Mouse (Mus musculus) gastrocnemius, postnatal 36 days (tissue): ENCODE results near the gene Hmgb1. TPM values are rescaled to one million over a fixed set of nuclear protein-coding genes. Genes with fewer than 3 reads are reported as not detected.

ENCODE experiments used
- DNase-seq, 2 experiments: peaks; one replicate each; pipeline ENCODE4 v3.0.0; 2022
- intact Hi-C: fragments of 180-260 bp; cut with DNase I; formaldehyde crosslinking; loops from one replicate; pipeline ENCODE4 v1.15.1; 2025
- total RNA-seq, 2 experiments: library from RNA; stranded (reverse); gene quantifications; 2 replicates each; pipeline ENCODE4 v1.2.3; 2021

Hmgb1 gene
- total RNA-seq, 2 experiments from 2014 or later: 86.3 to 104 TPM

GRCm38 (mm10) chr5:149071546-149071945, 112.7 kb downstream of the Hmgb1 start:
- DNase-seq: no peak
- intact Hi-C loops: no loop called here

- no peak for DNase-seq
- intact Hi-C loops: loop anchor here (5.0 kb wide), 1 partner anchor 204 kb away; no protein-coding TSS in a partner anchor
Measured at GRCm38 (mm10) chr5:149068745-149069144, 115.5 kb downstream of the Hmgb1 start.

- intact Hi-C loops: loop anchor here (5.0 kb wide), 1 partner anchor 204 kb away; no protein-coding TSS in a partner anchor
- no peak for DNase-seq
Measured at GRCm38 (mm10) chr5:149068247-149068740, 116.0 kb downstream of the Hmgb1 start.

- intact Hi-C loops: loop anchor here (5.0 kb wide), 1 partner anchor 205 kb away; no protein-coding TSS in a partner anchor
Measured at GRCm38 (mm10) chr5:149067501-149067961, 116.8 kb downstream of the Hmgb1 start.

GRCm38 (mm10) chr5:149062833-149063232, 121.5 kb downstream of the Hmgb1 start:
- DNase-seq: no peak
- intact Hi-C loops: loop anchor here (5.0 kb wide), 1 partner anchor 274 kb away; no protein-coding TSS in a partner anchor

More at GRCm38 (mm10) chr5:149067501-149067961, 116.8 kb downstream of the Hmgb1 start:
- DNase-seq: no peak

GRCm38 (mm10) chr5:149053352-149054168, 130.7 kb downstream of the Hmgb1 start:
- intact Hi-C loops: loop anchor here (2.0 to 5.0 kb wide), 2 partner anchors 47 to 184 kb away; no protein-coding TSS in a partner anchor
- DNase-seq: no peak

GRCm38 (mm10) chr5:149052421-149053338, 131.6 kb downstream of the Hmgb1 start:
- DNase-seq: peak; percentile 96 to 99

GRCm38 (mm10) chr5:149051571-149052420, 132.5 kb downstream of the Hmgb1 start:
- peak; percentile 79 to 88 for DNase-seq
- intact Hi-C loops: loop anchor here (1.0 to 5.0 kb wide), 3 partner anchors 45 to 186 kb away; partner anchors contain the start of genes Hmgb1 and Uspl1

More at GRCm38 (mm10) chr5:149052421-149053338, 131.6 kb downstream of the Hmgb1 start:
- intact Hi-C loops: loop anchor here (1.0 to 5.0 kb wide), 3 partner anchors 46 to 185 kb away; partner anchors contain the start of genes Hmgb1 and Uspl1

- no peak for DNase-seq
- intact Hi-C loops: loop anchor here (5.0 kb wide), 1 partner anchor 186 kb away; no protein-coding TSS in a partner anchor
Measured at GRCm38 (mm10) chr5:149051194-149051570, 133.1 kb downstream of the Hmgb1 start.

- DNase-seq: no peak
- intact Hi-C loops: loop anchor here (5.0 kb wide), 1 partner anchor 187 kb away; no protein-coding TSS in a partner anchor
Measured at GRCm38 (mm10) chr5:149050588-149051160, 133.6 kb downstream of the Hmgb1 start.

GRCm38 (mm10) chr5:149049435-149049834, 134.9 kb downstream of the Hmgb1 start:
- intact Hi-C loops: loop anchor here (10.0 kb wide), 1 partner anchor 235 kb away; no protein-coding TSS in a partner anchor
- DNase-seq: no peak

- DNase-seq: no peak
- intact Hi-C loops: loop anchor here (10.0 kb wide), 1 partner anchor 234 kb away; no protein-coding TSS in a partner anchor
Measured at GRCm38 (mm10) chr5:149048961-149049360, 135.3 kb downstream of the Hmgb1 start.

- no peak for DNase-seq
- intact Hi-C loops: loop anchor here (10.0 kb wide), 1 partner anchor 232 kb away; no protein-coding TSS in a partner anchor
Measured at GRCm38 (mm10) chr5:149046650-149047049, 137.6 kb downstream of the Hmgb1 start.

GRCm38 (mm10) chr5:149045470-149046085, 138.7 kb downstream of the Hmgb1 start:
- intact Hi-C loops: loop anchor here (10.0 kb wide), 1 partner anchor 231 kb away; no protein-coding TSS in a partner anchor
- DNase-seq: no peak

GRCm38 (mm10) chr5:149045054-149045453, 139.2 kb downstream of the Hmgb1 start:
- intact Hi-C loops: loop anchor here (10.0 kb wide), 1 partner anchor 230 kb away; no protein-coding TSS in a partner anchor
- DNase-seq: no peak

- intact Hi-C loops: loop anchor here (10.0 kb wide), 1 partner anchor 229 kb away; no protein-coding TSS in a partner anchor
- no peak for DNase-seq
Measured at GRCm38 (mm10) chr5:149044067-149044466, 140.2 kb downstream of the Hmgb1 start.

- no peak for DNase-seq
- intact Hi-C loops: loop anchor here (10.0 kb wide), 1 partner anchor 228 kb away; no protein-coding TSS in a partner anchor
Measured at GRCm38 (mm10) chr5:149043240-149043639, 141.0 kb downstream of the Hmgb1 start.

GRCm38 (mm10) chr5:149039825-149040224, 144.5 kb downstream of the Hmgb1 start:
- intact Hi-C loops: loop anchor here (5.0 to 10.0 kb wide), 2 partner anchors 113 to 225 kb away; partner anchors contain the start of gene Katnal1
- no peak for DNase-seq
